Mouse (Mus musculus) C2C12 (cell line): ENCODE measurements around the gene Car12.

ENCODE experiments used
- CEBPB ChIP-seq: IDR thresholded peaks from one replicate; pipeline ENCODE4 v1.6.1; 2011; ENCODE audit warnings: low read depth, mild to moderate bottlenecking, control low read depth, moderate library complexity
- CTCF ChIP-seq: IDR thresholded peaks from one replicate; pipeline ENCODE4 v1.5.1; 2011; ENCODE audit not compliant: control insufficient read depth, insufficient read depth, insufficient read length
- USF1 ChIP-seq: IDR thresholded peaks from one replicate; pipeline ENCODE4 v1.6.1; 2011; ENCODE audit warnings: low read depth, mild to moderate bottlenecking, control low read depth, moderate library complexity

- TF ChIP-seq CEBPB (no peak), CTCF (no peak), USF1 (no peak)
Measured at GRCm38 (mm10) chr9:66801947-66802346, 88.5 kb downstream of the Car12 start.
